Mouse (Mus musculus) heart, embryonic 16.5 days (tissue): ENCODE results near the gene Far1. TPM values are rescaled to one million over a fixed set of nuclear protein-coding genes. Genes with fewer than 3 reads are reported as not detected.

Experiments
- ATAC-seq: fragments of 200-750 bp; cut with Nextera tagmentation; replicated peaks from 2 replicates; pipeline ENCODE4 v1.8.0; 2017; ENCODE audit warnings: moderate number of reproducible peaks; ENCODE audit not compliant: insufficient read depth, low FRiP score; ENCODE audit errors: extremely low read depth
- H3K27ac ChIP-seq: fragments of 300-500 bp; sonication (generic); 2 replicates; pipeline ENCODE4 v1.5.1; 2014; ENCODE audit warnings: mild to moderate bottlenecking, low read length, control low read depth, moderate library complexity
- H3K27me3 ChIP-seq: fragments of 300-500 bp; sonication (generic); 2 replicates; pipeline ENCODE4 v1.6.1; 2014; ENCODE audit warnings: low read length, mixed read lengths; ENCODE audit not compliant: control insufficient read depth, insufficient read depth
- H3K36me3 ChIP-seq: fragments of 300-500 bp; sonication (generic); 2 replicates; pipeline ENCODE4 v1.6.1; 2014; ENCODE audit not compliant: control insufficient read depth, insufficient read depth
- H3K4me1 ChIP-seq: fragments of 300-500 bp; sonication (generic); 2 replicates; pipeline ENCODE4 v1.6.1; 2014; ENCODE audit warnings: low read length, mixed read lengths; ENCODE audit not compliant: control insufficient read depth, insufficient read depth
- H3K4me2 ChIP-seq: fragments of 300-500 bp; sonication (generic); 2 replicates; pipeline ENCODE4 v1.6.1; 2014; ENCODE audit warnings: low read depth, mild to moderate bottlenecking, control low read depth, low read length
- H3K4me3 ChIP-seq: fragments of 300-500 bp; sonication (generic); 2 replicates; pipeline ENCODE4 v1.5.1; 2014; ENCODE audit warnings: mild to moderate bottlenecking, control low read depth, low read length
- H3K9ac ChIP-seq: fragments of 300-500 bp; sonication (generic); 2 replicates; pipeline ENCODE4 v1.6.1; 2014; ENCODE audit warnings: low read length, control low read depth
- H3K9me3 ChIP-seq: fragments of 300-500 bp; sonication (generic); replicated peaks from 2 replicates; pipeline ENCODE4 v1.6.1; 2016; ENCODE audit warnings: low read length; ENCODE audit not compliant: control insufficient read depth
- WGBS: fragments of 180-500 bp; shearing (Covaris S2); extraction: QIAGEN DNeasy Blood & Tissue Kit; methylation state at CpG from one replicate; pipeline ENCODE4 v1.1.7; 2014; 5-methylcytosine and 5-hydroxymethylcytosine counted together
- polyA plus RNA-seq: library from polyadenylated mRNA; unstranded; fragments of >200 nt; fragmentation: Nextera tagmentation; extraction: Ambion mirVana; gene quantifications from 2 replicates; pipeline ENCODE4 v1.2.1, GENCODE M21; 2015

Far1 gene
- polyA plus RNA-seq, 1 experiment from 2014 or later: 47.2 TPM

DNA sequence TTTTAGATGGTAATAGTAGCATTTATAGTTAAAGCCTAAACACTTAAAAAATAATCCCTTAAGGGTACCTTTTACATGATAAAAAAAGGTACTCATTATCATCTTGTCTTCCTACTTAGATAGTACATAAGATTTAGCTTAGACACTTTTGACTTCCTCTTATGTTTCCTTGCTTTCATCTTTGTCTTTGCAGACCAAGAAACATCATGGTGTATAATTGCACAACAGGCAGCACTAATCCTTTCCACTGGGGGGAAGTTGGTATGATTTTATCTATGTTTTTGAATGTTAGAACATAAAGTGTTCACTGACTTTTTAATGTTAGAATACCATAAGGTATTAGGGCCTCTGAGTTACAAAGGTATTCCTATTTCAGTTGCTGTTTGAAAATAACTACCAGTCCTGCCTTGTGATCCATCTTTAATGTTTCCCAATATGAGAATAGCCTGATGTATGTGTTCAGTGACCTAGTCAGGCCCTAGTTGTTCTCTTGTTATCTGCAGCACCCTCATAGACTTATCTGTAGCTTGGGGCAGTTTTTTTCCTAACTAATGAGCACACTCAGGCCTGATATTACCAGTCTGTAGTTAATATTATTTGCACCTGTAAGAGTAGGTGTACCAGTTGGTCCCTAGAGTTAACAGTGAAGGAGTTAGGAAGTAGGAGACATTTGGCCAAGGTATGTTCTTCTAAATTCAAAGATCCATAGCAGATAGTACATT, 38.3 kb downstream of the Far1 start:
- H3K27ac ChIP-seq: no peak overlapping the region
- no peaks in the 10 kb centered on the region for H3K4me1 ChIP-seq
- no peak for ATAC-seq
- H3K27me3 ChIP-seq: no peaks in the 10 kb centered on the region
- H3K9me3 ChIP-seq: no peaks in the 10 kb centered on the region
- H3K4me3 ChIP-seq: no peak overlapping the region
- H3K4me2 ChIP-seq: no peak overlapping the region
- H3K9ac ChIP-seq: no peak overlapping the region
- peaks cover 9% of the 10 kb centered on the region for H3K36me3 ChIP-seq

DNA sequence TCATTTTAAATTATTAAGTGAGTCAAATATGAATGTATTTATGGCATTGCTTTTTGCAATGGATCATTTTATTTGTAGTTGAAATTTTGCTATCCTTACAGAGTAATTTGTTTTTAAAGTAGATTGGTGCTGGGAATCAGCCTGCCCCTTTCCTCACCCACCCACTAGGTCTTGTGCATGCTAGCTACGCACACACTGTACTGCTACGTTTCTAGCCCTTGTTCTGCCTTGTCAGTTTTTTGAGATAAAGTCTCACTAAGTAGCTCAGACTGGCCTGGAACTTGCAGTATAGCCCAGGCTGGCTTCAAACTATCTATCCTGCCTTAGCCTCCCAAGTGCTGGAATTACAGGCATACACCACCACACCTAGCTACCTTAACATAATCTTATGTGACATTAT, 38.9 kb downstream of the Far1 start:
- peaks cover 9% of the 10 kb centered on the region for H3K36me3 ChIP-seq
- H3K27ac ChIP-seq: no peak overlapping the region
- no peak overlapping the region for H3K4me3 ChIP-seq
- H3K4me2 ChIP-seq: no peak overlapping the region
- H3K9ac ChIP-seq: no peak overlapping the region
- H3K9me3 ChIP-seq: no peaks in the 10 kb centered on the region
- no peaks in the 10 kb centered on the region for H3K4me1 ChIP-seq
- no peak for ATAC-seq
- no peaks in the 10 kb centered on the region for H3K27me3 ChIP-seq
- WGBS: 65% methylated on average over 2 of the region's 2 CpGs

GRCm38 (mm10) chr7:113556138-113556537, 42.5 kb downstream of the Far1 start:
- H3K4me3 ChIP-seq: no peak overlapping the region
- H3K4me1 ChIP-seq: no peaks in the 10 kb centered on the region
- no peak overlapping the region for H3K9ac ChIP-seq
- no peak for ATAC-seq
- H3K27ac ChIP-seq: no peak overlapping the region
- no peaks in the 10 kb centered on the region for H3K27me3 ChIP-seq
- H3K9me3 ChIP-seq: no peaks in the 10 kb centered on the region
- H3K4me2 ChIP-seq: no peak overlapping the region
- peaks cover 10% of the 10 kb centered on the region for H3K36me3 ChIP-seq
- WGBS: 62% methylated on average over 1 of the region's 1 CpGs

GRCm38 (mm10) chr7:113566892-113567291, 53.3 kb downstream of the Far1 start:
- Histone ChIP-seq H3K4me2 (no peak overlapping the region), H3K27ac (no peak overlapping the region), H3K9me3 (no peaks in the 10 kb centered on the region), H3K4me1 (peaks cover 2% of the 10 kb centered on the region; the same call in 1 of the 2 replicates), H3K27me3 (no peaks in the 10 kb centered on the region), H3K9ac (no peak overlapping the region), H3K36me3 (0 out of 2 replicates have a peak, but pooled peaks cover 4% of the 10 kb centered on the region), H3K4me3 (no peak overlapping the region)
- ATAC-seq: no peak
- WGBS: 74% methylated on average over 1 of the region's 1 CpGs

- Histone ChIP-seq H3K4me3 (no peak overlapping the region), H3K27ac (no peak overlapping the region; the same call in 1 of the 2 replicates), H3K9ac (no peak overlapping the region), H3K36me3 (0 out of 2 replicates have a peak, but pooled peaks cover 4% of the 10 kb centered on the region), H3K27me3 (no peaks in the 10 kb centered on the region), H3K4me2 (no peak overlapping the region), H3K9me3 (no peaks in the 10 kb centered on the region), H3K4me1 (peaks cover 2% of the 10 kb centered on the region; the same call in 1 of the 2 replicates)
- WGBS: 56% methylated on average over 6 of the region's 6 CpGs
- no peak for ATAC-seq
Observed at GRCm38 (mm10) chr7:113571121-113571520, 57.5 kb downstream of the Far1 start.

DNA sequence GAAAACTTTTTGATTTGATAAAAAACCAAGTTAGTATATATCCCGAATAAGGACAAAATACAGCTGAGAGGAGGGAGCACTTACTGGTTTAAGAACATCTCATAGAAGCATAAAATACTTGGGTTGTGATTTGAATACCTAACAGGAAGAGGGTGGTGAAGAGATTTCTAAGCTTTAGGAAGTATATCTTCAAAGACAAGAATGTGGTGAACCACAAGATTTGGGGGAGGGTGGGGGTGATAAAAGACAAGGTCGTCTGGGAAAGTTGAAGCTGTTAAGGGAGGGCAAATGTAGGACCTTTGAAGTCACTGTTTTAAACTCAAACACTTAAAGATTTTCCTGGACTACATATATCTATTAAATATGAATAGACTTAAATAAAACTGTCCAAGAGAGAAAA, 59.1 kb downstream of the Far1 start:
- no peak overlapping the region for H3K4me2 ChIP-seq
- no peaks in the 10 kb centered on the region for H3K27me3 ChIP-seq
- H3K4me3 ChIP-seq: no peak overlapping the region
- no peaks in the 10 kb centered on the region for H3K9me3 ChIP-seq
- H3K9ac ChIP-seq: no peak overlapping the region
- WGBS: 48% methylated on average over 2 of the region's 2 CpGs
- no peak for ATAC-seq
- H3K27ac ChIP-seq: no peak overlapping the region
- peaks cover 2% of the 10 kb centered on the region; the same call in 1 of the 2 replicates for H3K4me1 ChIP-seq
- 0 out of 2 replicates have a peak, but pooled peaks cover 4% of the 10 kb centered on the region for H3K36me3 ChIP-seq

DNA sequence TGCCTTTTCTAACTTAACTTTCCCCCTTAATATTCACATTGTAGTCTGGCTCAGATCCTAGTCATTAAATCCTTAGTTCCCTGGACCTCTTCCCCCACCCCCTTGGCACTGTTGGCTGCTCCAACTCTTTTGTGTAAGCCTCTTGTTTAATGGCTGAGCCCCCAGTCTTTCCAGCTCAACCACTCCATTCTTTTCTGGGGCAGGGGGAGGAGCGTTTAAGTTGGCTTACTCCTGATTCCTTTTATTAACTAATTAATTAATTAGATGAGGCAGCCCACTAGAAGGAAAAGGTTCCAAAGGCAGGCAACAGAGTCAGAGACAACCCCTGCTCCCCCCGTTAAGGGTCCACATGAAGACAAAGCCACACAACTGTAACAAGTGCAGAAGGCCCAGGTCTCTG, 68.5 kb downstream of the Far1 start:
- H3K27ac ChIP-seq: no peak overlapping the region
- H3K4me3 ChIP-seq: no peak overlapping the region
- no peaks in the 10 kb centered on the region for H3K4me1 ChIP-seq
- no peaks in the 10 kb centered on the region for H3K9me3 ChIP-seq
- H3K4me2 ChIP-seq: no peak overlapping the region
- H3K9ac ChIP-seq: no peak overlapping the region
- H3K27me3 ChIP-seq: no peaks in the 10 kb centered on the region
- no peaks in the 10 kb centered on the region for H3K36me3 ChIP-seq
- WGBS: 81% methylated on average over 2 of the region's 2 CpGs
- ATAC-seq: no peak

DNA sequence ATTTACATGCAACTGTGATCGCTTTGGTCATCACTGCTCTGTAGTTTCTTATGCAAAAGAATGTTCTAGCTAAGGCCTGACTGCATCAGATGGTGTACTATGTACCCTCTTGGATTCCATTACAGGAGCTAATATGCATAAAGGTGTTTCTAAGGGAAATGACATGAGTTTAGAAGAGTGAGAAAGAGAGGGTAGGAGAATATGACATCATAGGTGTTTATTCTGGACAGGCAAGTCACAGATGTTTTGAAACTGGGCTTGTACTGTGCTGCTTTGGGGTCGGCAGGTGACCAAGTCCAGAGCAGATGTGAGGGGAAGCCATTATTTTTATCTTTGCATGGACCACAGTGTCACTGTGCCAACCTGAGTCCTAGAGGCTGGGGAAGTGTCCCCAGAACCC, 75.6 kb downstream of the Far1 start:
- H3K4me1 ChIP-seq: no peaks in the 10 kb centered on the region
- no peak for ATAC-seq
- 86% methylated on average over 2 of the region's 2 CpGs for WGBS

GRCm38 (mm10) chr7:113590330-113590729, 76.7 kb downstream of the Far1 start:
- no peak overlapping the region for H3K27ac ChIP-seq
- no peak overlapping the region for H3K4me2 ChIP-seq
- H3K4me1 ChIP-seq: no peaks in the 10 kb centered on the region
- H3K9ac ChIP-seq: no peak overlapping the region
- no peaks in the 10 kb centered on the region for H3K9me3 ChIP-seq
- no peak overlapping the region for H3K4me3 ChIP-seq
- H3K36me3 ChIP-seq: no peaks in the 10 kb centered on the region
- no peaks in the 10 kb centered on the region; the same call in 1 of the 2 replicates for H3K27me3 ChIP-seq
- ATAC-seq: no peak
- 38% methylated on average over 1 of the region's 1 CpGs for WGBS

More for the DNA sequence above, 75.6 kb downstream of the Far1 start:
- H3K9me3 ChIP-seq: no peaks in the 10 kb centered on the region
- no peak overlapping the region for H3K4me3 ChIP-seq
- no peak overlapping the region for H3K4me2 ChIP-seq
- H3K27me3 ChIP-seq: no peaks in the 10 kb centered on the region; the same call in 1 of the 2 replicates
- H3K27ac ChIP-seq: no peak overlapping the region
- H3K9ac ChIP-seq: no peak overlapping the region
- H3K36me3 ChIP-seq: no peaks in the 10 kb centered on the region
